Mouse (Mus musculus) MEL (cell line): Measurements from ENCODE around the gene Efna2.

Experiments used
- CTCF ChIP-seq, 3 experiments: IDR thresholded peaks in 2 of 3; conservative IDR thresholded peaks in 1 of 3; 2 replicates each; pipeline ENCODE4 v1.5.1; 2011 to 2012; ENCODE audit warnings: low read length in 3 of 3, low read depth in 2 of 3, mild to moderate bottlenecking in 2 of 3, improper control_type of control experiment in 1 of 3, inconsistent platforms in 1 of 3, mixed read lengths in 1 of 3, moderate library complexity in 1 of 3; ENCODE audit not compliant: control insufficient read depth in 1 of 3, insufficient read depth in 1 of 3, poor library complexity in 1 of 3, severe bottlenecking in 1 of 3
- POLR2AphosphoS5 ChIP-seq: IDR thresholded peaks from 2 replicates; pipeline ENCODE4 v1.6.1; 2012; ENCODE audit warnings: low read depth, borderline replicate concordance, mild to moderate bottlenecking, inconsistent platforms, low read length, moderate library complexity, mixed read lengths
- TBP ChIP-seq: IDR thresholded peaks from 2 replicates; pipeline ENCODE4 v1.8.0; 2011; ENCODE audit warnings: low read depth, low read length, improper control_type of control experiment

- TF ChIP-seq POLR2AphosphoS5 (no peak), CTCF (IDR thresholded peaks at IDR 0.05 in 2 of 3, conservative IDR thresholded peaks at IDR 0.05 in 1 of 3; ENCODE audit: control insufficient read depth in 1 of 3, insufficient read depth in 1 of 3, low read depth in 2 of 3, low read length in 3 of 3, poor library complexity in 1 of 3, severe bottlenecking in 1 of 3) (no peak), TBP (no peak)
Measured at GRCm38 (mm10) chr10:80155277-80155676, 24.0 kb upstream of the Efna2 start.
